Mouse (Mus musculus) forebrain, postnatal 0 days (tissue): Measurements from ENCODE around the gene Gmcl1. TPM values are rescaled to one million over a fixed set of nuclear protein-coding genes. Genes with fewer than 3 reads are reported as not detected.
A peak's percentile ranks its signal among the peaks of the same experiment; 100 is the strongest.

Source experiments
- ATAC-seq: fragments of 200-750 bp; cut with Nextera tagmentation; 2 replicates; pipeline ENCODE4 v1.8.0; 2017; ENCODE audit warnings: mild to moderate bottlenecking, moderate library complexity
- DNase-seq: peaks from one replicate; pipeline ENCODE4 v3.0.0-alpha.2; 2015
- H3K27ac ChIP-seq: fragments of 300-500 bp; sonication (generic); 2 replicates; pipeline ENCODE4 v1.5.1; 2014; ENCODE audit warnings: low read depth, mild to moderate bottlenecking, antibody characterized with exemption, low read length, moderate library complexity, mixed read lengths
- H3K27me3 ChIP-seq: fragments of 300-500 bp; sonication (generic); 2 replicates; pipeline ENCODE4 v1.6.1; 2014; ENCODE audit warnings: mild to moderate bottlenecking, low read length, mixed read lengths; ENCODE audit not compliant: insufficient read depth
- H3K36me3 ChIP-seq: fragments of 300-500 bp; sonication (generic); 2 replicates; pipeline ENCODE4 v1.6.1; 2014; ENCODE audit warnings: mild to moderate bottlenecking, moderate library complexity; ENCODE audit not compliant: insufficient read depth
- H3K4me1 ChIP-seq: fragments of 300-500 bp; sonication (generic); 2 replicates; pipeline ENCODE4 v1.6.1; 2014; ENCODE audit warnings: antibody characterized with exemption; ENCODE audit not compliant: insufficient read depth
- H3K4me2 ChIP-seq: fragments of 300-500 bp; sonication (generic); 2 replicates; pipeline ENCODE4 v1.6.1; 2014; ENCODE audit warnings: low read depth, mild to moderate bottlenecking, moderate library complexity
- H3K4me3 ChIP-seq: fragments of 300-500 bp; sonication (generic); 2 replicates; pipeline ENCODE4 v1.5.1; 2014; ENCODE audit warnings: low read depth, low read length, mixed read lengths
- H3K9ac ChIP-seq: fragments of 300-500 bp; sonication (generic); 2 replicates; pipeline ENCODE4 v1.6.1; 2014; ENCODE audit warnings: mild to moderate bottlenecking
- H3K9me3 ChIP-seq: fragments of 300-500 bp; sonication (generic); 2 replicates; pipeline ENCODE4 v1.6.1; 2016; ENCODE audit warnings: low read length
- CTCF ChIP-seq: sonication (generic); IDR thresholded peaks from 2 replicates; pipeline ENCODE4 v1.5.1; 2016; ENCODE audit warnings: antibody characterized with exemption, control low read depth, low read depth
- WGBS: fragments of 180-500 bp; shearing (Covaris S2); extraction: QIAGEN DNeasy Blood & Tissue Kit; methylation state at CpG from one replicate; pipeline ENCODE4 v1.1.7; 2014; 5-methylcytosine and 5-hydroxymethylcytosine counted together
- polyA plus RNA-seq: library from polyadenylated mRNA; unstranded; fragments of >200 nt; fragmentation: Nextera tagmentation; extraction: Ambion mirVana; gene quantifications from 2 replicates; pipeline ENCODE4 v1.2.1, GENCODE M21; 2015
- total RNA-seq: library from RNA; depleted of rRNA; stranded (reverse); fragments of >200 nt; gene quantifications from 2 replicates; pipeline ENCODE4 v1.2.3, GENCODE M21; 2014

The Gmcl1 gene
- total and polyA plus RNA-seq, 2 experiments from 2014 or later = 23.6 to 26.5 TPM

- DNase-seq = no peak
- Histone ChIP-seq H3K27ac (no peak overlapping the region), H3K9me3 (no peaks in the 10 kb centered on the region), H3K4me1 (peaks cover 9% of the 10 kb centered on the region), H3K27me3 (no peaks in the 10 kb centered on the region), H3K9ac (no peak overlapping the region), H3K36me3 (no peaks in the 10 kb centered on the region), H3K4me2 (no peak overlapping the region), H3K4me3 (no peak overlapping the region)
- no peak for TF ChIP-seq CTCF
- no peak for ATAC-seq
- 71% methylated on average over 6 of the region's 6 CpGs for WGBS
Measured at GRCm38 (mm10) chr6:86736830-86737229, 3.6 kb upstream of the Gmcl1 start.

GRCm38 (mm10) chr6:86736313-86736712 lies 3.1 kb upstream of the Gmcl1 start:
- DNase-seq = peak; percentile 52
- WGBS = 64% methylated on average over 4 of the region's 4 CpGs
- H3K36me3 ChIP-seq = no peaks in the 10 kb centered on the region
- no peak for TF ChIP-seq CTCF
- no peak overlapping the region for H3K9ac ChIP-seq
- no peak overlapping the region for H3K27ac ChIP-seq
- H3K27me3 ChIP-seq = no peaks in the 10 kb centered on the region
- no peaks in the 10 kb centered on the region for H3K9me3 ChIP-seq
- 0 out of 2 replicates have a peak, but pooled peaks have one; percentile 6 for ATAC-seq
- H3K4me1 ChIP-seq = peaks cover 12% of the 10 kb centered on the region
- H3K4me2 ChIP-seq = no peak overlapping the region
- no peak overlapping the region for H3K4me3 ChIP-seq

GRCm38 (mm10) chr6:86732276-86733173 lies 658 bp downstream of the Gmcl1 start:
- Histone ChIP-seq H3K4me1 (peaks cover 15% of the 10 kb centered on the region), H3K4me3 (peak overlapping the region; percentile 93), H3K9ac (peak overlapping the region; percentile 90), H3K36me3 (no peaks in the 10 kb centered on the region), H3K27ac (peak overlapping the region; percentile 91), H3K4me2 (peak overlapping the region; percentile 90), H3K27me3 (no peaks in the 10 kb centered on the region), H3K9me3 (no peaks in the 10 kb centered on the region)
- ATAC-seq (no peak), DNase-seq (peak; percentile 35)
- peak; percentile 38; the same call in 1 of the 2 replicates for TF ChIP-seq CTCF
- 2% methylated on average over 62 of the region's 62 CpGs for WGBS

GRCm38 (mm10) chr6:86728711-86729110 lies 4.5 kb downstream of the Gmcl1 start:
- no peaks in the 10 kb centered on the region for H3K9me3 ChIP-seq
- peaks cover 8% of the 10 kb centered on the region for H3K36me3 ChIP-seq
- H3K4me3 ChIP-seq = no peak overlapping the region
- TF ChIP-seq CTCF = no peak
- H3K27ac ChIP-seq = no peak overlapping the region
- DNase-seq (no peak), ATAC-seq (no peak)
- no peak overlapping the region for H3K9ac ChIP-seq
- H3K4me2 ChIP-seq = no peak overlapping the region
- H3K4me1 ChIP-seq = peaks cover 8% of the 10 kb centered on the region; the same call in 1 of the 2 replicates
- 91% methylated on average over 5 of the region's 5 CpGs for WGBS
- H3K27me3 ChIP-seq = no peaks in the 10 kb centered on the region

GRCm38 (mm10) chr6:86721977-86722376 lies 11.2 kb downstream of the Gmcl1 start:
- H3K36me3 ChIP-seq = peaks cover 30% of the 10 kb centered on the region
- H3K27ac ChIP-seq = no peak overlapping the region
- TF ChIP-seq CTCF = no peak
- no peak overlapping the region for H3K4me2 ChIP-seq
- no peaks in the 10 kb centered on the region for H3K4me1 ChIP-seq
- no peak overlapping the region for H3K9ac ChIP-seq
- ATAC-seq = no peak
- no peak overlapping the region for H3K4me3 ChIP-seq
- H3K9me3 ChIP-seq = no peaks in the 10 kb centered on the region
- no peaks in the 10 kb centered on the region for H3K27me3 ChIP-seq
- no peak for DNase-seq
- WGBS = 81% methylated on average over 3 of the region's 3 CpGs

- Histone ChIP-seq H3K9me3 (no peaks in the 10 kb centered on the region), H3K9ac (no peak overlapping the region), H3K27ac (no peak overlapping the region), H3K4me1 (no peaks in the 10 kb centered on the region), H3K36me3 (peaks cover 68% of the 10 kb centered on the region), H3K4me3 (no peak overlapping the region), H3K4me2 (no peak overlapping the region), H3K27me3 (no peaks in the 10 kb centered on the region)
- WGBS = 84% methylated on average over 4 of the region's 4 CpGs
- ATAC-seq (no peak), DNase-seq (no peak)
- TF ChIP-seq CTCF = no peak
Measured at GRCm38 (mm10) chr6:86708072-86708774, 25.0 kb downstream of the Gmcl1 start.

- WGBS = 96% methylated on average over 9 of the region's 9 CpGs
- Histone ChIP-seq H3K27me3 (no peaks in the 10 kb centered on the region), H3K9me3 (no peaks in the 10 kb centered on the region), H3K4me1 (no peaks in the 10 kb centered on the region), H3K27ac (no peak overlapping the region), H3K9ac (no peak overlapping the region), H3K4me3 (no peak overlapping the region), H3K4me2 (no peak overlapping the region), H3K36me3 (peaks cover 83% of the 10 kb centered on the region)
- no peak for ATAC-seq
- no peak for TF ChIP-seq CTCF
- DNase-seq = no peak
Measured at GRCm38 (mm10) chr6:86702577-86702976, 30.6 kb downstream of the Gmcl1 start.
